Mouse (Mus musculus) liver, embryonic 15.5 days (tissue): ENCODE measurements around the gene Taf13. TPM values are rescaled to one million over a fixed set of nuclear protein-coding genes. Genes with fewer than 3 reads are reported as not detected.

Source experiments
- ATAC-seq: fragments of 200-750 bp; cut with Nextera tagmentation; 2 replicates; pipeline ENCODE4 v1.8.0; 2017; ENCODE audit warnings: moderate number of reproducible peaks, mild to moderate bottlenecking, moderate library complexity; ENCODE audit not compliant: insufficient read depth
- H3K27ac ChIP-seq: fragments of 300-500 bp; sonication (generic); replicated peaks from 2 replicates; pipeline ENCODE4 v1.5.1; 2015; ENCODE audit warnings: mild to moderate bottlenecking, inconsistent platforms
- H3K27me3 ChIP-seq: fragments of 300-500 bp; sonication (generic); 2 replicates; pipeline ENCODE4 v1.6.1; 2015; ENCODE audit warnings: mild to moderate bottlenecking, inconsistent platforms
- H3K36me3 ChIP-seq: fragments of 300-500 bp; sonication (generic); replicated peaks from 2 replicates; pipeline ENCODE4 v1.6.1; 2015; ENCODE audit warnings: moderate library complexity, mild to moderate bottlenecking, inconsistent platforms
- H3K4me1 ChIP-seq: fragments of 300-500 bp; sonication (generic); replicated peaks from 2 replicates; pipeline ENCODE4 v1.6.1; 2015; ENCODE audit warnings: inconsistent platforms
- H3K4me2 ChIP-seq: fragments of 300-500 bp; sonication (generic); 2 replicates; pipeline ENCODE4 v1.6.1; 2015; ENCODE audit warnings: moderate library complexity, mild to moderate bottlenecking, inconsistent platforms
- H3K4me3 ChIP-seq: fragments of 300-500 bp; sonication (generic); replicated peaks from 2 replicates; pipeline ENCODE4 v1.5.1; 2015; ENCODE audit warnings: mild to moderate bottlenecking, inconsistent platforms
- H3K9ac ChIP-seq: fragments of 300-500 bp; sonication (generic); 2 replicates; pipeline ENCODE4 v1.6.1; 2015; ENCODE audit warnings: moderate library complexity, mild to moderate bottlenecking, inconsistent platforms
- H3K9me3 ChIP-seq: fragments of 300-500 bp; sonication (generic); replicated peaks from 2 replicates; pipeline ENCODE4 v1.6.1; 2016; ENCODE audit warnings: inconsistent platforms
- WGBS: fragments of 180-500 bp; shearing (Covaris S2); methylation state at CpG from one replicate; pipeline ENCODE4 v1.1.7; 2015; ENCODE audit warnings: mixed read lengths; ENCODE audit not compliant: insufficient replicate concordance; 5-methylcytosine and 5-hydroxymethylcytosine counted together
- microRNA-seq: library from miRNA; unstranded; fragments of <30 nt; microRNA quantifications from one replicate; pipeline ENCODE4, GENCODE M21; 2016
- polyA plus RNA-seq: library from polyadenylated mRNA; unstranded; fragments of >200 nt; fragmentation: Nextera tagmentation; extraction: Ambion mirVana; gene quantifications from 2 replicates; pipeline ENCODE4 v1.2.1, GENCODE M21; 2015

The Taf13 gene
- polyA plus RNA-seq, 1 experiment from 2014 or later: 9.5 TPM

- no peak for ATAC-seq
- no peak overlapping the region for H3K27ac ChIP-seq
- no peaks in the 10 kb centered on the region for H3K4me1 ChIP-seq
- no peak overlapping the region for H3K4me3 ChIP-seq
- H3K4me2 ChIP-seq: no peak overlapping the region
- H3K27me3 ChIP-seq: no peaks in the 10 kb centered on the region
- no peak overlapping the region for H3K9ac ChIP-seq
- H3K9me3 ChIP-seq: no peaks in the 10 kb centered on the region
- 53% methylated on average over 4 of the region's 4 CpGs for WGBS
- H3K36me3 ChIP-seq: no peaks in the 10 kb centered on the region
Observed at GRCm38 (mm10) chr3:108584580-108584979, 13.1 kb downstream of the Taf13 start.

GRCm38 (mm10) chr3:108588446-108588845, 16.9 kb downstream of the Taf13 start:
- no peak overlapping the region for H3K4me3 ChIP-seq
- H3K4me2 ChIP-seq: no peak overlapping the region
- WGBS: 43% methylated on average over 2 of the region's 2 CpGs
- H3K4me1 ChIP-seq: peaks cover 22% of the 10 kb centered on the region
- peaks cover 13% of the 10 kb centered on the region; the same call in 1 of the 2 replicates for H3K27me3 ChIP-seq
- H3K9ac ChIP-seq: no peak overlapping the region
- no peak for ATAC-seq
- H3K27ac ChIP-seq: no peak overlapping the region
- H3K9me3 ChIP-seq: no peaks in the 10 kb centered on the region
- no peaks in the 10 kb centered on the region for H3K36me3 ChIP-seq

- H3K27ac ChIP-seq: peak within 1 kb of the TSS; percentile 85
- WGBS: 2% methylated on average over 44 of the region's 44 CpGs
- H3K4me1 ChIP-seq: peaks cover 22% of the 10 kb centered on the region
- ATAC-seq: peak; percentile 99
- H3K4me3 ChIP-seq: peak within 1 kb of the TSS; percentile 91
- H3K27me3 ChIP-seq: peaks cover 13% of the 10 kb centered on the region; the same call in 1 of the 2 replicates
- H3K4me2 ChIP-seq: peak within 1 kb of the TSS; percentile 100
- peak within 1 kb of the TSS; percentile 85 for H3K9ac ChIP-seq
- H3K36me3 ChIP-seq: no peaks in the 10 kb centered on the region
- no peaks in the 10 kb centered on the region for H3K9me3 ChIP-seq
Observed at GRCm38 (mm10) chr3:108590786-108591529, 19.5 kb downstream of the Taf13 start, which contains the start of gene Wdr47. Gene Wdr47 (plus strand): TSS chr3:108591279.

GRCm38 (mm10) chr3:108591530-108592522, 20.3 kb downstream of the Taf13 start:
- ATAC-seq: no peak; the same call in 1 of the 2 replicates
- peak overlapping the region; percentile 85 for H3K27ac ChIP-seq
- no peaks in the 10 kb centered on the region for H3K9me3 ChIP-seq
- H3K4me1 ChIP-seq: peaks cover 22% of the 10 kb centered on the region
- peak overlapping the region; percentile 100 for H3K4me2 ChIP-seq
- under 1% methylated on average over 61 of the region's 61 CpGs for WGBS
- H3K4me3 ChIP-seq: peak overlapping the region; percentile 91
- H3K36me3 ChIP-seq: no peaks in the 10 kb centered on the region
- H3K27me3 ChIP-seq: peaks cover 13% of the 10 kb centered on the region; the same call in 1 of the 2 replicates
- peak overlapping the region; percentile 85 for H3K9ac ChIP-seq

GRCm38 (mm10) chr3:108608906-108609305, 37.4 kb downstream of the Taf13 start:
- H3K9ac ChIP-seq: no peak overlapping the region
- no peaks in the 10 kb centered on the region for H3K9me3 ChIP-seq
- no peak overlapping the region for H3K4me3 ChIP-seq
- H3K27ac ChIP-seq: no peak overlapping the region
- H3K36me3 ChIP-seq: no peaks in the 10 kb centered on the region
- no peak overlapping the region for H3K4me2 ChIP-seq
- H3K4me1 ChIP-seq: no peaks in the 10 kb centered on the region
- WGBS: 11% methylated on average over 3 of the region's 3 CpGs
- no peaks in the 10 kb centered on the region for H3K27me3 ChIP-seq
- ATAC-seq: no peak

Small RNAs within 50 kb of the gene (microRNA-seq; reads per million reads assigned to microRNA genes)
- gene Gm22860: not detected

Other genes starting within 250 kb of the Taf13 start
- 0.47 and 0.56 TPM in 2 replicates for gene Mybphl, start 206.8 kb upstream of the Taf13 start, polyA plus RNA-seq
- 11.9 and 13.6 TPM in 2 replicates for gene Psrc1, start 187.9 kb upstream of the Taf13 start, polyA plus RNA-seq
- gene Celsr2, start 156.1 kb upstream of the Taf13 start, polyA plus RNA-seq: 0.24 and 0.36 TPM in 2 replicates
- gene Sars, start 126.5 kb upstream of the Taf13 start, polyA plus RNA-seq: 72.2 and 79.6 TPM in 2 replicates
- not detected in 2 replicates for gene 1700013F07Rik, start 37.5 kb upstream of the Taf13 start, polyA plus RNA-seq
- 0.26 and 0.71 TPM in 2 replicates for gene 5330417C22Rik, start 35.2 kb upstream of the Taf13 start, polyA plus RNA-seq
- gene Tmem167b, start 9.2 kb upstream of the Taf13 start, polyA plus RNA-seq: 15.1 and 16.2 TPM in 2 replicates
- 1.1 and 1.8 TPM in 2 replicates for gene Wdr47, start 19.6 kb downstream of the Taf13 start, polyA plus RNA-seq
- gene Clcc1, start 82.2 kb downstream of the Taf13 start, polyA plus RNA-seq: 33.1 and 42.0 TPM in 2 replicates
- gene Gpsm2, start 150.6 kb downstream of the Taf13 start, polyA plus RNA-seq: 44.1 and 45.7 TPM in 2 replicates
- gene Aknad1, start 168.0 kb downstream of the Taf13 start, polyA plus RNA-seq: 0.52 and 0.54 TPM in 2 replicates